Mouse (Mus musculus): ENCODE measurements around the gene Pkm. TPM values are rescaled to one million over a fixed set of nuclear protein-coding genes. Genes with fewer than 3 reads are reported as not detected.

Gene Pkm
- total RNA-seq, 2 experiments from 2014 or later: 2,923 to 3,646 TPM

DNA sequence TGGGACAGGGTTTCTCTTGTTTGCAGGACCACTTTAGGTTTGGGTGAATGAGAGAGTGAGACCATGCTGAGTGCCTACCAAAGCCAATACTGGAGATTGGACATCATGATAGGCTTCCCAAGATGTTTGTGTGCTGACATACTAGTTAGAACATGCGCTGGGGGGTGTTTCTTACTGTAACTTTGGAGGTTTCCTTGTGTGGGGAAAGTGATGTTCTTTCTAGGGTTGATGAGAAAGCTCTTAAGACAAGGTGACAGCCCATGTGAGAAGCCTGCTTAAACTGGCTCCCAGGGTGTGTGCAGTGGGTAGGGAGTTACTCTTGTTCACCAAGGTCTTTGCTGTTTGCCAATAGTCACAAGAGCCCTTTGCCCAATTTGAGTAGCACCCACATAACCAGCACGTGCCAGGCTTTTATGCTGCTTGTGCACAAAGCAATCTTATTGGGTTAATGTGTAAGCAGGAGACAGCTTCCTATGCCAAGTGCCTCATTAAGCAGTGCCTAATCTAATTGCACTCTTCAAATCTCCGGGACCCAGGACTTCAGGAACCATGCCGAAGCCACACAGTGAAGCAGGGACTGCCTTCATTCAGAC, 8.6 kb downstream of the Pkm start:
- no peak for DNase-seq
- intact Hi-C loops (cut with DNase I): no loop called here

DNA sequence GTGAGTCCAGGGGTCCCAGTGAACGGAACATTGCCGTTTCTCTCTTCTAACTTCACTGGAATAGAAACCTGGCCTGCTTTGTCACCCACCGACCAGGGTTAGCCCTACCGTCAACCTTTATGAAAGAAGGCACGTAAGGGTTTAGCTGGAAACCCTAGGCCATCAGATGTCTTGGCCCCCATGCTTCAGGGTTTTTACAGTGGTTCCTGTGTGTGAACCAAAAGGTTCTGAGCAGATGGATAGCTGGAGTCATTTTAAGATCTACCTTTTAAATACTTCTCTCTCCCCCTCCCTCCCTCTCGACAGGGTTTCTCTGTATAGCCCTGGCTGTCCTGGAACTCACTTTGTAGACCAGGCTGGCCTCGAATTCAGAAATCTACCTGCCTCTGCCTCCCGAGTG, 9.8 kb downstream of the Pkm start:
- intact Hi-C loops (cut with DNase I): no loop called here
- no peak for DNase-seq

DNA sequence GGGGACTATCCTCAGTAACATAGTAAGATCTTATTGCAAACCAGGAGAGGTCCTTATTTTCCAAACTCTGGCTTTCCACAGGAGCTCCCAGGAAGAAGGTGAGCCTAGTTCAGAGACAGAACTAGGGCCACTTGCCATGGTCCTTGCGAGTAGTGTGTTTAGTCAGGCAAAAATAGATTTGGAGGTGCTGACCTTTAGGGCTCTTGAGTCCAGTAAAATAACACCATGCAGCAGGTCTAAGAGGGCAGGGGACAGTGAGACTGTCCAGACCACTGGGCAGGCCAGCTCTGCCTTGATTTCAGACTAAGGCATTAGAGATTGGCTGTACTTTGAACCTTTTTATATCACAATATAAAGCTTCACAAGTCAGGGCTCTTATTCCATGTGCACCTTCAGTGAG, 10.6 kb downstream of the Pkm start:
- intact Hi-C loops (cut with DNase I): no loop called here
- DNase-seq: no peak

DNA sequence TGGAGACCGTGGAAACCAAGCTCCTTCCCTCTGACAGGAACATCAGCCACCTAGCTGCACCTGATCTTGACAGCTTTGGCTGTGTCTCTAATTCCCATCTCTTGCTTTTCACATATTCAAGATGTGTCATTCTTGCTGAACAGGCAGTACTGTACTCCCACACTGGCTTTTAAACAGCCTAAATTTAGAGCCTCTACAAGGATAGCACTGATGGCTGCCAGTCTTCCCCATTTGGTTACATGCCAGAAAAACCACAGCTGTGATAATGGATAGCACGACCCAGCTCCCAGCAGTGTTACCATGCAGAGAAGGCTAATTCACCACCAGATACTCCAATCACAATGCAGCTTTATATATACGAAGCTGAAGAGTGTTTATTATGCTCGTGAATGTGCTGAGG, 11.1 kb downstream of the Pkm start:
- DNase-seq: no peak
- intact Hi-C loops (cut with DNase I): no loop called here

DNA sequence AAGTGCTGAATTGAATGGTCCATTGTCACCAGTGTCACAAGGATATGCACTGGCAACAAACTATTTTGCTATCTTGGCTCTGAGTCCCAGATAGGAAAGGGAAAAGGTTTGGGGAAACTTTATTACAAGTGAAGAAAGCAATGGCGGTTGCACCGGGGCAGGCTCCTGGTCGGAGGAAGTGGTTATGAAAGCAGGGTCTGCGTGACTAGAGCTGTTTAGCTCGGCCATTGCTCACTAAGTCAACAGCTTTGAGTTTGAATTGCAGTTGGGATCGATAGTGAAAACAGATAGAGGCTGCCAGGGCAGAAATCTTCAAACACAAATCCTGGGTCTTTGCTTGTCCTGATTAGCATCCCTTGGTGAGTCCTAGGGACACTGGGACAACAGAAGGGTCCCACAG, 11.7 kb downstream of the Pkm start:
- DNase-seq: no peak
- intact Hi-C loops (cut with DNase I): no loop called here

DNA sequence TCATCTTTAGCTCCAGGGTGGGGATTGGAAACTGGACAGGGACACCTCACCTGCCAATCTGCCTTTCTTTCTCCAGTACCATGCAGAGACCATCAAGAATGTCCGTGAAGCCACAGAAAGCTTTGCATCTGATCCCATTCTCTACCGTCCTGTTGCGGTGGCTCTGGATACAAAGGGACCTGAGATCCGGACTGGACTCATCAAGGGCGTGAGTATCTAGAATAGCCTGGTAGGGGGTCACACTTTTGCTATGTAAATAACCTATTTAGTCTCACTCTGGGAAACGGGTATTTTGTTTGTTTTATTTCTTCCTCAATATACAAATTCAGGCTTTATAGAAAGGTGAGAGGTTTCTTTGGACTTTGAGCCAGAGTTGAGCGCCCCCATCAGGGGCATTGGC, 12.3 kb downstream of the Pkm start:
- intact Hi-C loops (cut with DNase I): no loop called here
- no peak for DNase-seq

DNA sequence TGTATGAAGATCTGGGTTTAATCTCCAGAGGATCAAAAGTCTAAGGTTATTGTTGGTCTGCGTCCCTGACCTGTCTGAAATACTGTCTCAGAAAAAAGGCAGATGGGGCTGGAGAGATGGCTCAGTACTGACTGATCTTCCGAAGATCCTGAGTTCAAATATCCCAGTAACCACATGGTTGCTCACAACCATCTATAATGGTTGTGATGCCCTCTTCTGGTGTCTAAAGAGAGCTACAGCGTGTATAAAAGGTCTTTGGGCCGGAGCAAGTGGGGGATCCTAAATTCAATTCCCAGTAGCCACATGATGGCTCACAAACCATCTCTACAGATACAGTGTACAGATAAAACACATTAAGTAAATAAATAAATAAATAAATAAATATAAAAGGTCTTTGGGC, 13.0 kb downstream of the Pkm start:
- intact Hi-C loops (cut with DNase I): no loop called here
- no peak for DNase-seq

DNA sequence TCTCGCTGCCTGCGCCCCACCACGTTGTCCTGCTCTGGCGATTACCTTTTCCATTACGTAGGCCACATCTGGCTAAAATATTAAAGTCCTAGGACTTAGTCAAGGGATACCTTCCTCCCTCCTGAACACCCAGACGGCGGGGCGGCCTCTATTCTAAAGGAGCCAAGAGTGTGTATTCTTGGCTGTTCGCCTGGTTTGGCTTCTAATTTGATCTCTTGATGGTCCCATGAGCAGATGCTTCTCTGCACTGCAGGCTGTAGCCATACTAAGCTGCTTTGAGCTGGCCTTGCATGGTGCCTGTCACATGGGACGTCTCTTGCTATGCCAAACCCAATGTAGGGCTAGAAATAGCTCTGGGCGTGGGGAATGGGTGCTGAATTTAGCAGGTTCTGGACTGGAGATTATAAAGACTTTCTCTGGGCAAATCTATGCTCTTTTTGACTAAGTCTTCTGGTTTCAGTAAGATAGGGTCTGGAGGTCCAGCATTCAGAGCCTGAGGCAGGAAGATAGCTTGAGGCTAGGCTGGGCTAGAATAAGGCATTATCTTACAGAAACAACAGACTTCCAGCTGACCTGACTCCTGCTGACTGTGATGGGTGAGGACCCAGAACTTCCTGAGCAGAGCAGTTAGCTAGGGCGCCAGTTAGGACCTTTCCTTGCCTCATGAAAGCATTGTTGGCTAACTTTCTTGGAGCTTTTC, 16.2 kb downstream of the Pkm start:
- intact Hi-C loops (cut with DNase I): loop anchor here (2.0 kb wide), 1 partner anchor 16 kb away; the partner anchor contains the start of gene Pkm
- DNase-seq: peak in 1 of 2 experiments; percentile 61

DNA sequence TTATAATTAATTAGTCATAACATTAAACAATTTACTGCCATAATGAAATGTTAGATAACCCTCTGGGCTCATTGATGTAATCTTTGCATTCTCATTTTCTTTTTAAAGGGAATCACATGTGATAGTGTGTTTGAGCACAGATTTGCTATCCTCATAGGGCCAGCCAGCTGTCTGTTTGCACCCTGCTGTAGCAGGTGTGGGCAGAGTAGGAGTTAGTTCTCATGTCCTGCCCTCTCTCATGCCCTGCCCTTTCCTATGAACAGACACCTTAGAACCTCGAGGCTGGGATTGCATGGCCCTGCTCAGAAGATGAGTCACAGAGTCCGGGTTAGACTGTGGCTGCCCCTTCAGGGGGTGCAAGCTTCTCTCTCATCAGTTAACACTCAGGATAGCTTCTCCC, 17.3 kb downstream of the Pkm start:
- intact Hi-C loops (cut with DNase I): loop anchor here (2.0 kb wide), 1 partner anchor 17 kb away; the partner anchor contains the start of gene Pkm
- DNase-seq: no peak

DNA sequence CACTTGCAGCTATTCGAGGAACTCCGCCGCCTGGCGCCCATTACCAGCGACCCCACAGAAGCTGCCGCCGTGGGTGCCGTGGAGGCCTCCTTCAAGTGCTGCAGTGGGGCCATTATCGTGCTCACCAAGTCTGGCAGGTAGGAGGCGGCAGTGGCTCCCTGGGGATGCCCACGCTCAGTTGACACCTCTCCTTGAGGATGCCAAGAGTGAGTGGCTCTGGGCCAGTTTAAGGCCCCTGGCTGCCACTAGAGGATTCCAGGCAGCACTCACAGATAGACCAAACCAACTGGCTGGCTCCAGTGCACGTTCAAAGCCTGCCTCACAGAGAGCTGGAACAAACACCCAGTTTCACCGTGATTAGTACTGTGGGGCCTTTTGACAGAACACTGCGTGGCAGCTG, 19.4 kb downstream of the Pkm start:
- no peak for DNase-seq
- intact Hi-C loops (cut with DNase I): no loop called here

DNA sequence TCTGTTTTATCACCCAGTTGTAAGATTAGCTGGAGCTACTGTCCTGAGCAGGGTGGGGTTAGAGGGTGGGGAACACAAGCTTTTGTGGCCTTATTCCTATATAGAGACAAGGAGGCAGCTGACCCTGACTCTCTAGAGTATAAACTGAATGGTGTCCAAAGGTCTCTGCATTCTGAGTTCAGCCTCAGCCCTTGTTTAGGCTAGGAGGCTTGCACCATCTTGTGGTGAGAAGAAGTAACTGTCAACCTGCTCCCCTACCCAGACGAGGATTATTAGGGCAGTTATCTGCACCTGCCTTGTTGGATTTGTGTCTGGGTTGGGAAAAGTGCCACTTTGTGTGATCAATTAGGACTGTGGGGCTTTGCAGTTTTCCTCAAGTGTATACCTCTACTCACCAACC, 22.1 kb downstream of the Pkm start:
- no peak for DNase-seq
- intact Hi-C loops (cut with DNase I): no loop called here

DNA sequence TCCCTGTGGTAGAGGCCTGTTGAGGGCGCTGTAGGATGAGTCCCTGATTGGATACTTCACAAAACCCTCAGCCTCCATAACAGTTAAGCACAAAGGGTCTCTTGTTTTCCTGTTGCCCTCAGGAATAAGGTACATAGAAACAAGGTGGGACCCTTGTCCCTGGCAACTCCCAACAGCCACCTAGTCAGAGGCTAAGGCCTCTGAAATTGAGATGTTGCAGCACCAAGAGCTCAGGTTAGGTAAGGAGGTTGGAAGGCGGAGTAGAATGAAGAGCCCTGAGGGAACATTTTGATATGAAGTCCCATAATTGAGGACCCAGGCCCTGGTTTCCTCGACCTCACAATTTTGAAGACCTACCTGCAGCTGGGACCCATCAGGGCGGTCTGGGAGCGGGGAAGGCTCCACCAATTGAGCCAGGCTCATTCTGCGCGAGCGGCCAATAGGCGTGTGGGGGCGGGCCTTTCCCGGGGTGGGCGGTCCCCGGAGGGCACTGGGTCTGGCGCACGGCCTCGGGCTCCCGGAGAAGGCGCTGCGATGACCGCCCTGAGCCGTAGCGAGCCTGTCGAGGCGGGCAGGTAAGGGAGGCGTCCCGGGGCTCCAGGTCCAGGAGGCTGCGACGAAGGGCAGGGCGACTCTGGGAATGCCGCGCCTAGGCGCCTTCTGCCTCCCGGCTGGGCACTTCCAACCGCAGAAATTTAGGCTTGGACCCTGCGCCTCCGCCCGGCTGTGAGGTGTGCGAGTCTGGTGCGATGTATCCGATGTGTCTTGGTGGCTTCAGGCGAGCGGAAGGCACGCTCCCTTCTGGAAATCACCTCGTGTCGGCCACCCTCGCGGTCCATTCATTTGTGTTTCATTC, 23.7 kb downstream of the Pkm start, which contains the start of gene Gramd2:
Gene Gramd2 (plus strand): TSS at position 467 of the 856 bp plus-strand sequence.
- intact Hi-C loops (cut with DNase I): no loop called here
- DNase-seq: peak; percentile 60 to 70

DNA sequence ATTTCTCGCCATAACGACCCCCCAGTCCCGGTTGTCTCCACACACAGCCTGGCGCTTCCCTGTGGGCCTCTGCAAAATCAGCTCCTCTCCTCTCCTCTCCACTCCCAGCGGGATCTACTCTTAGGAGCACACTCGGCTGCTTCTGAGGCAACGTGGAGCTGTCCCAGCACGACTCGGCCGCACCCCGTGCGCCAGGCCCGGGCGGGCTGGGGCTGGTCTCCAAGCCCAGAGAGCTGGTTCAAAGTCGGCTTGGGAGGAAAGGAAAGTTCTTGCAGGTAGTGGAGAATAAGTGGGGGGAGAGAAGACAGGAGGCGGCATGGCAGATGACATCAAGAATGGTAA, 24.3 kb downstream of the Pkm start:
- intact Hi-C loops (cut with DNase I): no loop called here
- DNase-seq: no peak

DNA sequence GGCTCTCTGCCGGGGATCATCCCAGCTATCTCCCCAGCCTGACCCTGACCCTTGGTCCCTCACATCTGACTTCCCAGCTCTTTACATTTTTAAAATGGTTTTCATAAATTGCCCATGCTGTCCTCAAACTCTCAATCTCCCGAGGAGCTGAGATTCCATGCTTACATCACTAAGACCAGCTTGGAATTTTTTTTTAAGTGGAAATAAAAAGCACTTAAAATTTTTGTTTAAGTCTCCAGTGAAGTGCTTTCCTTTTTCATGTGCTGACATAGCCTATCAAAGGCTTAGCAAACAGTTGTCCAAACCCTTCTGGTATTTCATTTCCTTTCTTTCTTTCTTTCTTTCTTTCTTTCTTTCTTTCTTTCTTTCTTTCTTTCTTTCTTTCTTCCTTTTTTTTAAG, 27.9 kb downstream of the Pkm start:
- no peak for DNase-seq
- intact Hi-C loops (cut with DNase I): no loop called here

DNA sequence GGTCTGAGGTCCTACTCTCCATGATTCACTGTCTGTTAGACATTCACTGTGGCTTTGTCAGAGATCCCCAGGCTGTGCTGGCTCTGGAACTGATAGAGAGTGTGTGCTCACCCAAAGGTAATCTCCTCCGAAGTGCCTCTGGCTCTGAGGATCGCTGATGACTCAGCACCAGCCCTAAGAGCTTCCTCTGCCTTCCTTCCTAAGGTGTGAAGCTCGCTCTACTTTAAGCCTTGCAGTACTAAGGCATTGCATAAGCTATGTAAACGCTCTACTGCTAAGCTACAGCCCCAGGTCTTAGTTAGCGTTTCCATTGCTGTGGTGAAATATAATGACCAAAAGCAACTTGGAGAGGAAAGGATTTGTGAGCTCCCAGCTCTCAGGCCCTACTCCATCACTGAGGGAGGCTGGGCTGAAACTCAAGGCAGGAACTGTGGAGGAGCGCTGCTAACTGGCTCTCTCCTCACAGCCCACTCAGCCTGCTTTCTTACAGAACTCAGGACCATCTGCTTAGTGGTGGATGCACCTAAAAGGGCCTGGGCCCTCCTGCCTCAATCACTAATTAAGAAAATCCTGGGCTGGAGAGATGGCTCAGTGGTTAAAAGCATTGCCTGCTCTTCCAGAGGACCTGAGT, 31.4 kb downstream of the Pkm start:
- DNase-seq: no peak
- intact Hi-C loops (cut with DNase I): no loop called here

DNA sequence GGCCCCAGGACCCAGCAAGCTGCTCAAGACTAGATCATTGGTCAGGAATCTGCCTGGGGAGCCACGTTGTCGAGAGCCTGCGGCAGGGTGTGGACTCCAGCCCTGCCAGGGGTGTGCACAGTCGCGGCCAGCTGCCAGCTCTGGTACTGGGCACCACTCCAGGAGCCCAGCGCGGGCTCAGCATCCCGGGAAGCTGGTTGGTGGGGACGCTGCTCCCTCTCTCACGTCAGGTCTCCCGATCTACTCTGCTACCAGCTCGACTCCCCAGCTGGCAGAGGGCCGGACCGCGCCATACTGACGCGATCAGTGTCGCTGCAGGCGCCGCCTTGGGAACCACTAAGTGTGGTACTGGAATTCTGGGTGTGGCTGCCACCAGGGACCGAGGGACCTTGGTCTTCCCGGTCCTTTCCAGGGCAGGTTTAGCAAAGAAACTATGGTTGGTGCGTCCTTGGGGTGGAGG, 35.5 kb downstream of the Pkm start:
- DNase-seq: peak; percentile 71 to 76
- intact Hi-C loops (cut with DNase I): no loop called here

DNA sequence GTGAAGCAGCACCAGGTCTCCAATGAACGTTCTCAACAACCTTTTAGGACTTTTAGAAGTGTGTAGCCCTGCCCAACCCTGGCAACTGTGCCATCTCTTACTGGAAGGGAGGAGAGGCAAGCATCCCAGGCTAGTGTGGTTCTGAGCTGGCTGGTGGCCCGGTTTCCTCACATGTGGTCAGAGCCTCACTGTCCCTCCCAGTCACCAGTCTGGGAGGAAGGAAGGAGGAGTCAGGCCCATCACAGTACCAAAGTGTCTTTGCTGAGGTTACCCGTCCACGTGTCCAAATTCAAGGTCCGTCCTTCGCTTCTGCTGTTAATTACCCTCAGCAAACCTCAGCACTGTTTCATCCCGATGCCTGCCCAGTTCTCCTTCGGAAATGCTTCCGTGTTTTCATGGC, 36.0 kb downstream of the Pkm start:
- DNase-seq: peak in 1 of 2 experiments; percentile 38
- intact Hi-C loops (cut with DNase I): no loop called here

DNA sequence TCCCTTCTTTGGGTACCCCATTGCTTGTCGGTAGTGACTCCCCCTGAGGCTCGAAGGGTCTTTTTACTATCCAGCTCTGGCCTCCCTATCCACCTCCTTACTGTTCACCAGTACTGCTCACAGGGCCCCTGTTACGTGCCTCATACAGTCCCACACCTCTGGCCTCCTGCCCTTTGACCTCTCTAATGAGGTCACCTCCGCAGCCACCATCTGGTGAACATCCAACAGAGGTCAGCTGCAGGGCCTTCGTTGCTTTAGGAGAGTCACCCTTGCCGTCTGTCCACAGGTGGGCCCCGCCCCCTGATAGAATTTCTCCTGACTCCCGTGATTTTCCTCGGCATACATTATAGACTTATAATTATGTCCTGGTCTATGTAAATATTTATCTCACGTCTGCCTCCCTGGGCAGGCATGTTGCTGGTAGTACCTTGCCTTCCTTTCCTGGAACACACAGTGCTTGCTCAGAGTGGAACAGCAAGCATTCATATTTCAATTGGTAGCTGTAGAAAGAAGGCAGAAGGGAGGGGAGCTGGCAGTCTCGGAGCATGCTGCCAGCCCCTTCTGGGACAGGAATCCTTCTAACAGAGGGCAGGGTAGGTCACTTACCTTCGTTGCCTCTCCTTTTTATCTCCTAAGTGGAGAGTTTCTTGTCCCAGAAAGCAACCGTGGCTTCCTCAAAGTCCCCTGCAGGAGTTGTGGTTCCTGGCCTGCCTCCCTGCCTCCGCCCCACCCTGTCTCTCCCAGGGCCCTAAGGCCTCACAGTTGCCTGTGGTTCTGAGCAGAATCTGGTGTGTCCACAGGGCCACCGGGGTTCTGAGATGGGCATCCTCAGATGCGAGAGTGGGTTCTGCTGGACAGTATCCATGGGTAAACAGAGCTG, 38.6 kb downstream of the Pkm start:
- DNase-seq: no peak
- intact Hi-C loops (cut with DNase I): no loop called here

DNA sequence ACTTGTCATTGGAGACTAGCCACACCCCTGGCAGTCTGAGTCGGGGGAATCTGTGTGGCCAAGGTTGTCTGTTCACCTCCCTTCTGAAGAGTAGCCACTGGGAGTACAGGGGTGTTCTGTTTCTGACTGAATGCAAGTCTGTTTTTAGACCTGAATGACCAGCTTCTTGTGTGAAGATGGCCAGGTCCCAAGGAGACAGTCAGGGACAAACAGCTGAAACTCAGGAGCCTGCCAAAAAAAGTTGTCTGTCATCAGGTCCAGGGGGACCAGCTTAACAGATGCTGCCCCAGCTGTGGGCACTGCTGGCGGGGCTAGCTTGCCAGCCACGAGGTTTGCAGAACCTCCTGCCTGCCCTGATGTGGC, 39.3 kb downstream of the Pkm start:
- DNase-seq: no peak
- intact Hi-C loops (cut with DNase I): no loop called here

DNA sequence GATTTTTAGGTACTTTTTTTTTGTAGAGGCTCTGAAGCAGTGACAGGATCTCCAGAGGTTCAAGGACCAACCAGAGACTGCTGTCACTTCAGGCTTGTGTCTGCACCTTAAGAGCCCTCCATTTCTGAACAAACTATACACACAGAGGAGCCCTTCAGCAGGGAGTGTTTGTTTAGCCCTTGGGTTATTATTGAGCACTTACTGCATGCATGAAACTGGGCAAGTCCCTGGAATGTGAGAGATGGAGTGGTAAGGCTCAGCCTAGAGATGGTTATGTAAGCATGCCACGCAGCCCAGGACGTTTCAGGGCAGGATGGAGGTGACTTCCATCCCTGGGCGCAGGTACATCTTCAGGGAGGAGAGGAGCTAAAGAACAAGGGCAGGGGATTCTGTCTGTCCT, 40.2 kb downstream of the Pkm start:
- DNase-seq: no peak
- intact Hi-C loops (cut with DNase I): no loop called here

Measured in gastrocnemius, postnatal 36 days (tissue).